Mouse (Mus musculus): Measurements from ENCODE around the gene Atp2c1. TPM values are rescaled to one million over a fixed set of nuclear protein-coding genes. Genes with fewer than 3 reads are reported as not detected.

Gene Atp2c1
- polyA plus RNA-seq, 1 experiment: 20.7 TPM

DNA sequence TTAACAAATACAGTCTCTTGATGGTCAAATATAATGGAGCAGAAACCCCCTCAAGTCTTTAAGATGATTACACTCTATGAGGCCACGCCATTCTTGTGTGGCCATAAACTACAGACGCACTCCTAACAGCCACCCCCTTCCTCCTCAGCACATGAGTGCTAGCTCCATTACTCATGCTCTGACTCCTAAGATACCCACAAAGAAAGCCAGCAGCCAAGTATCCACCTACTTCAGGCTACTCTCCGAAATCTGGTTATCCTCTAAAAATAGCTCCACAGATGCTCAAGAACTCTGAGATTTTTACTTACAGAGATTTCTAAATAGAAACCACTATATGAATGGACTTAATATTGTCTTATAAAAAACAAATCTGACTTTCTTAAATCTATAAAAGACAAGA lies 34.4 kb downstream of the Atp2c1 start:
- TF ChIP-seq POLR2A (IDR thresholded peaks at IDR 0.05; ENCODE audit: low read depth, low read length) (no peak), CTCF (IDR thresholded peaks at IDR 0.05; ENCODE audit: extremely low read depth, insufficient read depth, insufficient read length, insufficient replicate concordance) (no peak)
- 0 out of 2 replicates have a peak, but pooled peaks cover 3% of the 10 kb centered on the region for H3K4me1 ChIP-seq (ENCODE audit: control insufficient read depth, insufficient read depth, insufficient read length)

DNA sequence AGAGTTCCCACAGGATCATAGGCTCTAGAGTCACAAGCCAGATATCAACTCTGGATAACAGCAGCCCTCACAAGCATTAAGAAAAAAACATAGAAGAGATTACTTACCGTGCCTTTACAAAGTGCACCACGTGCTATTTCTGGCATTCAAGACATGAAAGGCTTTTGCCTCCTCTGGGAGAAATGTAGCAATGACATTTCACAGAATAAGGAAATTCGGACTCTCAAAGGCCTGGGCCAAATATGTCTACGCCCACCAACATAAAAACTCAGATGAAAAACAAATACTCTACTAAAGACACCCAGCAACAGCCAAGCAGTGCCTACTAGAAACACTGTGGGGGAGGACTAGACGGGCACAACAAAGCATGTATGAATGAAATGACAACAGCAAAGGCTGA lies 38.8 kb downstream of the Atp2c1 start:
- 75% methylated on average over 5 of the region's 5 CpGs for WGBS
- H3K27me3 ChIP-seq (ENCODE audit: control insufficient read depth, insufficient read depth, low read length): no peaks in the 10 kb centered on the region

More for the DNA sequence above, 34.4 kb downstream of the Atp2c1 start:
- Histone ChIP-seq H3K4me3 (ENCODE audit: extremely low read depth, insufficient read depth, insufficient read length) (no peak overlapping the region), H3K36me3 (ENCODE audit: control insufficient read depth, insufficient read depth, low read length) (no peaks in the 10 kb centered on the region; the same call in 1 of the 2 replicates), H3K27me3 (ENCODE audit: control insufficient read depth, insufficient read depth, low read length) (no peaks in the 10 kb centered on the region), H3K27ac (ENCODE audit: insufficient read depth, low read length) (no peak overlapping the region)
- WGBS: 86% methylated on average over 3 of the region's 3 CpGs
- no peak for DNase-seq (ENCODE audit: low read depth in 1 of 2, low spot score in 2 of 2)

DNA sequence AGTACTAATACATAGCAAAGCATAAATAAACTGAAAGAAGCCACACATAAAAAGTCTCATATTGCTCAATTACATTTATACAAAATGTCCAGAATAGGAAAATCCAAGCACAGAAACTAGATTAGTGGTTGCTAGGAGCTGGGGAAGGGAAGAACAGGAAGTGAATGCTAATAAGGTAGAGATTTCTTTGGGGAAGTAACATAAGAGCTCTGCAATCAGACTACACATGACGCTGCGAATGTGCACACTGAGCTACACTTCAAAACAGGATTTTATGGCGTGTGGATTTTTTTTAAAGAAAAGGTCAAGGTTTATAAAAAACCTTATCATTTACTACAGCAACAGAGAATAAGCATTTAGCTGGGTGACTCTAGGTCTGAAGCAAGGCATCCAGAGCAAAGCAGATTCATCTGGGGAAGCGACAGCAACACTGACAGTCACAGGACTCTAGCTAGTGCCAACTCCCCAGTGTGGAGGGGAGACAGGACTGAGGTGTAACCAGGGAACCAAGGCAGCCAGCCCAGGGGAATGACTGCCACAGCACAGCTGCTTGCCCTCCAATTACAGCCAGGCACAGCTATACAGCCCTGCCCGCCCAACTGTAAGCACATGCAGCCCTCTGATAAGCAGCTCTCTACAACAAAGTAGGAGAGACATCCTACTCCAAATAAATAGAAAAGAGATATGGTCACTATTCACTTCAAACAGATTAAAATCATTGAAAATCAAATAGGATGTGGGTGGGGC lies 42.6 kb downstream of the Atp2c1 start:
- H3K36me3 ChIP-seq (ENCODE audit: control insufficient read depth, insufficient read depth, low read length): no peaks in the 10 kb centered on the region; the same call in 1 of the 2 replicates
- no peak for TF ChIP-seq CTCF (IDR thresholded peaks at IDR 0.05; ENCODE audit: extremely low read depth, insufficient read depth, insufficient read length, insufficient replicate concordance)
- no peak for TF ChIP-seq POLR2A (IDR thresholded peaks at IDR 0.05; ENCODE audit: low read depth, low read length)
- H3K4me3 ChIP-seq (ENCODE audit: extremely low read depth, insufficient read depth, insufficient read length): no peak overlapping the region
- H3K27ac ChIP-seq (ENCODE audit: insufficient read depth, low read length): 0 out of 2 replicates have a peak overlapping the region, but pooled peaks have one; percentile 23
- H3K4me1 ChIP-seq (ENCODE audit: control insufficient read depth, insufficient read depth, insufficient read length): peaks cover 9% of the 10 kb centered on the region; the same call in 1 of the 2 replicates
- H3K27me3 ChIP-seq (ENCODE audit: control insufficient read depth, insufficient read depth, low read length): no peaks in the 10 kb centered on the region
- WGBS: 69% methylated on average over 5 of the region's 5 CpGs
- DNase-seq (ENCODE audit: low read depth in 1 of 2, low spot score in 2 of 2): no peak

More for the DNA sequence above, 38.8 kb downstream of the Atp2c1 start:
- no peak for TF ChIP-seq POLR2A (IDR thresholded peaks at IDR 0.05; ENCODE audit: low read depth, low read length)
- TF ChIP-seq CTCF (IDR thresholded peaks at IDR 0.05; ENCODE audit: extremely low read depth, insufficient read depth, insufficient read length, insufficient replicate concordance): no peak
- Histone ChIP-seq H3K4me1 (ENCODE audit: control insufficient read depth, insufficient read depth, insufficient read length) (peaks cover 7% of the 10 kb centered on the region; the same call in 1 of the 2 replicates), H3K36me3 (ENCODE audit: control insufficient read depth, insufficient read depth, low read length) (no peaks in the 10 kb centered on the region; the same call in 1 of the 2 replicates), H3K27ac (ENCODE audit: insufficient read depth, low read length) (no peak overlapping the region), H3K4me3 (ENCODE audit: extremely low read depth, insufficient read depth, insufficient read length) (no peak overlapping the region)
- no peak for DNase-seq (ENCODE audit: low read depth in 1 of 2, low spot score in 2 of 2)

DNA sequence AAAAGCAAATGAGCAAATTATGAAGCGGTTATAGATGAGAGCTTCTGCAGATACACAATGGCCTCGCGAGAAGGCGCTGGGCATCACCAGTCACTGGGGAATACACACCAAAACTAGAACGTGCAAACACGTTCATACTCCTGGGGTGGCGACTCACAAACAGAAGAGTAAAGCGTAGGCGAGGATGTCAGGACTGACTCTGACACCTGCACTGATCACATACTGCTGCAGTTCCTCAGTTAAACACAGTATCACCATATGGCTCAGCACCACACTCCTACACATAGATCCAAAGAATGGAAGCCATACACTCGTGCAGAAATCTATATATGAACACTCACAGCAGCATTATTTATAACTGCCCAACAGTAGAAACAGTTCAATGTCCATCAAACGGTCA lies 43.2 kb downstream of the Atp2c1 start:
- WGBS: 90% methylated on average over 11 of the region's 11 CpGs
- no peak for DNase-seq (ENCODE audit: low read depth in 1 of 2, low spot score in 2 of 2)
- TF ChIP-seq POLR2A (IDR thresholded peaks at IDR 0.05; ENCODE audit: low read depth, low read length): no peak
- no peak for TF ChIP-seq CTCF (IDR thresholded peaks at IDR 0.05; ENCODE audit: extremely low read depth, insufficient read depth, insufficient read length, insufficient replicate concordance)
- Histone ChIP-seq H3K36me3 (ENCODE audit: control insufficient read depth, insufficient read depth, low read length) (no peaks in the 10 kb centered on the region; the same call in 1 of the 2 replicates), H3K27me3 (ENCODE audit: control insufficient read depth, insufficient read depth, low read length) (no peaks in the 10 kb centered on the region), H3K4me3 (ENCODE audit: extremely low read depth, insufficient read depth, insufficient read length) (no peak overlapping the region), H3K4me1 (ENCODE audit: control insufficient read depth, insufficient read depth, insufficient read length) (peaks cover 9% of the 10 kb centered on the region; the same call in 1 of the 2 replicates), H3K27ac (ENCODE audit: insufficient read depth, low read length) (no peak overlapping the region)

DNA sequence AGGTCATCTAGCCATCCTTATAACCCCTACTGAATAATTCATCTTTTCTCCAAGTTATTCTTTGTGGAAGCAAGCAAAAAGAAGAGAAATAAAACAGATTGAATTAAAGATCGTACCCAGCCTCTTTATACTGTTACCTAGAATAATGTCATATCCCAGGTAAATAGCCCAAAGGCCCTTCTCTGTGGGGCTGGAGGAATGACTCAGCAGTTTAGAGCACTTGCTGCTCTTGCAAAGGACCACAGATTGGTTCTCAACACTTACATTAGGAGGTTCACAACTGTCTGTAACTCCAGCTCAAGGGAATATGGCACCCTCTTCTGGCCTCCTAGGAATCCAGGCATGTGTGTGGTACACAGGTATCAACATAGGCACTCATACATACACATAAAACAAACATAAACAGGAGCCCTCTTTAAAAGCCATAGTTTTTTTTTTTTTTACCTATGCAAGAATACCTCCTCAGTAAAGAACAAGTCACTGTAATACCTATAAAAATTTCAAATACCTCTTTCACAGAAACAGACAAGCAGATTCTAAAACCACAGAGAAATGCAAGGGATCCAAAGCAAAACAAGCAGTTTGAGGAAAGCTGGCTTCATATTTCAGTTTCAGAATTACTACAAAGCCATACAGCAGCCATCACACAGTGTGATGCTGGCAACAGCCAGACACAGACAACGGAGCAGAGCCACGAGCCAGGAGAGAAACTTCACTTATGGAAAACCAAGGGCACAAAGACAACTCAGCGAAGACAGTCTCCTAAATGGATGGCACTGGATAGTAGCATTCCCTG lies 44.2 kb downstream of the Atp2c1 start:
- 91% methylated on average over 4 of the region's 4 CpGs for WGBS
- Histone ChIP-seq H3K4me3 (ENCODE audit: extremely low read depth, insufficient read depth, insufficient read length) (no peak overlapping the region), H3K36me3 (ENCODE audit: control insufficient read depth, insufficient read depth, low read length) (no peaks in the 10 kb centered on the region; the same call in 1 of the 2 replicates), H3K27me3 (ENCODE audit: control insufficient read depth, insufficient read depth, low read length) (no peaks in the 10 kb centered on the region), H3K27ac (ENCODE audit: insufficient read depth, low read length) (no peak overlapping the region), H3K4me1 (ENCODE audit: control insufficient read depth, insufficient read depth, insufficient read length) (peaks cover 9% of the 10 kb centered on the region; the same call in 1 of the 2 replicates)
- no peak for DNase-seq (ENCODE audit: low read depth in 1 of 2, low spot score in 2 of 2)
- TF ChIP-seq CTCF (IDR thresholded peaks at IDR 0.05; ENCODE audit: extremely low read depth, insufficient read depth, insufficient read length, insufficient replicate concordance) (no peak), POLR2A (IDR thresholded peaks at IDR 0.05; ENCODE audit: low read depth, low read length) (no peak)

DNA sequence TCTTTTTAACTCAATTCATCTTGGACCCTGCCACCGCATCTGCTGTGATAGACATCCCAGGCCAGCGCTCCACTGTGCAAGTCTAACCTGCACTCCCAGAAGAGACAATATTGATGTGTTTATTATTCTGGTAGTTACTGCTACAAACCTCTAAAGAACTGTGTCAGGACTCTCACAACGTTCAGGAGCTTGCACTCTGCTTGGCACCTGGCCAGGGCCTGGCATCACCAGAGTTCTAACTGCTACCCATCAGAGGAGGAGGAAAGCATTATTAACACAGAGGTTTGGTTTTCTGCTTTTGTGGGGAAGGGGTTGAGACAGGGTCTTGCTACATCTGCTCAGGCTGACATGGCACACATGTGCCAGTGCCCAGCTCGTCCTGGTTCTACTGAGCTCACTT lies 45.0 kb downstream of the Atp2c1 start:
- WGBS: 74% methylated on average over 4 of the region's 4 CpGs

More for the DNA sequence above, 45.0 kb downstream of the Atp2c1 start:
- no peaks in the 10 kb centered on the region for H3K27me3 ChIP-seq (ENCODE audit: control insufficient read depth, insufficient read depth, low read length)
- H3K4me3 ChIP-seq (ENCODE audit: extremely low read depth, insufficient read depth, insufficient read length): no peak overlapping the region
- H3K4me1 ChIP-seq (ENCODE audit: control insufficient read depth, insufficient read depth, insufficient read length): peaks cover 9% of the 10 kb centered on the region; the same call in 1 of the 2 replicates
- TF ChIP-seq POLR2A (IDR thresholded peaks at IDR 0.05; ENCODE audit: low read depth, low read length) (no peak), CTCF (IDR thresholded peaks at IDR 0.05; ENCODE audit: extremely low read depth, insufficient read depth, insufficient read length, insufficient replicate concordance) (no peak)
- no peak overlapping the region for H3K27ac ChIP-seq (ENCODE audit: insufficient read depth, low read length)
- H3K36me3 ChIP-seq (ENCODE audit: control insufficient read depth, insufficient read depth, low read length): no peaks in the 10 kb centered on the region
- DNase-seq (ENCODE audit: low read depth in 1 of 2, low spot score in 2 of 2): no peak
